Mouse (Mus musculus): ENCODE data around the gene Gm9774. TPM values are rescaled to one million over a fixed set of nuclear protein-coding genes. Genes with fewer than 3 reads are reported as not detected.

Gm9774 gene
- polyA plus RNA-seq, 1 experiment from 2014 or later: 10.6 TPM

DNA sequence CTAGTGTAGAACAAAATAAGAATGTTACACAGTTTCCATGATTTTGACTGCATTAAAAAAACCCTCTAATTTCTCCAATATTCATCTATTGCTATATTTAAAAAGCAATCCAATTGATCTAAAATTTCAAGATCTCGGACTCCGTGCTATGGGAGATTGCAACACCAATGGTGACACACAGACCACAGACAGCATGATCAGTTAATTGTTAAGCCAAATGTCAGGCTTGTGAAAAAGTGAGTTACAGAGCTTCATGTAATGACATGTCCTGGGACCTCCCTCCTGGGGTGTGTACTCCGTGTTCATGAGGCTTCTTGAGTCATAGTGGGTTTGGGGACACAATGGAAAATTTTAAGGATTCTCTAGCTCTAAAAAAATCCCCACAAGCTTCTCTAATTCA is 11.0 kb upstream of the Gm9774 start:
- H3K27me3 ChIP-seq (ENCODE audit: control insufficient read depth, insufficient read depth, low read length): no peaks in the 10 kb centered on the region
- no peak for ATAC-seq (ENCODE audit: low FRiP score, low TSS enrichment)
- H3K4me1 ChIP-seq (replicated peaks; ENCODE audit: control insufficient read depth, insufficient read depth): no peaks in the 10 kb centered on the region
- TF ChIP-seq EP300 (optimal IDR thresholded peaks at IDR 0.05) (no peak), CTCF (IDR thresholded peaks at IDR 0.05; ENCODE audit: low read depth) (no peak)
- WGBS: 75% methylated on average over 3 of the region's 3 CpGs
- no peak overlapping the region for H3K9ac ChIP-seq (ENCODE audit: low read length)
- no peak overlapping the region for H3K27ac ChIP-seq (replicated peaks)
- no peak for DNase-seq (ENCODE audit: low spot score)
- no peaks in the 10 kb centered on the region for H3K9me3 ChIP-seq (ENCODE audit: control insufficient read depth, low read length)
- no peak overlapping the region for H3K4me3 ChIP-seq (ENCODE audit: low read depth, low read length)
- H3K36me3 ChIP-seq (ENCODE audit: control insufficient read depth, insufficient read depth, low read length): no peaks in the 10 kb centered on the region
- H3K4me2 ChIP-seq (replicated peaks; ENCODE audit: low read depth): no peak overlapping the region

DNA sequence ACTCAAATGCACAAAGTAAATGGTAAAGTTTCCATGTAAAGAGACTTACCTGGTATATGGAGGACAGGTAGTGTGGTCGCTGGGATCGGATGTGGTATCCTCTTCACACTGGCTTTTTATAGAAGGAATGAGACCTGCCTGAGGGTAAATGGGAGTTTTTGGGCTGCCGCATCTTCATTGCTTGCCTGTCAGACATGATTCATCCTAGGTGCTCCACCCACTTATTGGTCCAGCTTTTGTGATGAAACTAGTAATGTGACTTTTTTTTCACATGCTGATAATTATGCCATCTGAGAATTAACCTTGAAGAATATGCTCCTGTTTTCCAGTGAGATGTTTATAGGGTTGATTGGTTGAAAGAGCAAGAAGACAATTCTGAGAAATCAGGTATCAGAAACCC is 9.5 kb upstream of the Gm9774 start, which contains the start of gene Sprr1b:
Sprr1b (minus strand) TSS at position 101 of the 400 bp plus-strand sequence.
- no peak within 1 kb of the TSS for H3K9ac ChIP-seq (ENCODE audit: low read length)
- TF ChIP-seq CTCF (IDR thresholded peaks at IDR 0.05; ENCODE audit: low read depth): no peak
- no peak for TF ChIP-seq EP300 (optimal IDR thresholded peaks at IDR 0.05)
- H3K4me2 ChIP-seq (replicated peaks; ENCODE audit: low read depth): no peak within 1 kb of the TSS
- 83% methylated on average over 3 of the region's 3 CpGs for WGBS
- H3K4me1 ChIP-seq (replicated peaks; ENCODE audit: control insufficient read depth, insufficient read depth): no peaks in the 10 kb centered on the region
- H3K9me3 ChIP-seq (ENCODE audit: control insufficient read depth, low read length): no peaks in the 10 kb centered on the region
- H3K27me3 ChIP-seq (ENCODE audit: control insufficient read depth, insufficient read depth, low read length): no peaks in the 10 kb centered on the region
- no peak within 1 kb of the TSS for H3K4me3 ChIP-seq (ENCODE audit: low read depth, low read length)
- no peaks in the 10 kb centered on the region for H3K36me3 ChIP-seq (ENCODE audit: control insufficient read depth, insufficient read depth, low read length)
- no peak for DNase-seq (ENCODE audit: low spot score)
- H3K27ac ChIP-seq (replicated peaks): no peak within 1 kb of the TSS
- ATAC-seq (ENCODE audit: low FRiP score, low TSS enrichment): no peak

GRCm38 (mm10) chr3:92432282-92432681 is 3.1 kb upstream of the Gm9774 start, which contains the start of gene Sprr2k:
Sprr2k (plus strand) TSS chr3:92432582.
- H3K9ac ChIP-seq (ENCODE audit: low read length): no peak within 1 kb of the TSS

GRCm38 (mm10) chr3:92417782-92418181 is 11.4 kb downstream of the Gm9774 start, which contains the start of gene Sprr2j-ps:
Sprr2j-ps (plus strand) TSS chr3:92418082.
- Histone ChIP-seq H3K27ac (replicated peaks) (no peak within 1 kb of the TSS), H3K4me1 (replicated peaks; ENCODE audit: control insufficient read depth, insufficient read depth) (no peaks in the 10 kb centered on the region), H3K9ac (ENCODE audit: low read length) (no peak within 1 kb of the TSS), H3K4me2 (replicated peaks; ENCODE audit: low read depth) (no peak within 1 kb of the TSS), H3K4me3 (ENCODE audit: low read depth, low read length) (no peak within 1 kb of the TSS), H3K9me3 (ENCODE audit: control insufficient read depth, low read length) (no peaks in the 10 kb centered on the region), H3K36me3 (ENCODE audit: control insufficient read depth, insufficient read depth, low read length) (no peaks in the 10 kb centered on the region), H3K27me3 (ENCODE audit: control insufficient read depth, insufficient read depth, low read length) (no peaks in the 10 kb centered on the region)
- no peak for ATAC-seq (ENCODE audit: low FRiP score, low TSS enrichment)
- TF ChIP-seq CTCF (IDR thresholded peaks at IDR 0.05; ENCODE audit: low read depth): no peak
- TF ChIP-seq EP300 (optimal IDR thresholded peaks at IDR 0.05): no peak
- 86% methylated on average over 2 of the region's 2 CpGs for WGBS
- DNase-seq (ENCODE audit: low spot score): no peak

More at GRCm38 (mm10) chr3:92432282-92432681, 3.1 kb upstream of the Gm9774 start, which contains the start of gene Sprr2k:
- no peak within 1 kb of the TSS for H3K4me2 ChIP-seq (replicated peaks; ENCODE audit: low read depth)
- no peaks in the 10 kb centered on the region for H3K9me3 ChIP-seq (ENCODE audit: control insufficient read depth, low read length)
- H3K4me3 ChIP-seq (ENCODE audit: low read depth, low read length): no peak within 1 kb of the TSS
- H3K36me3 ChIP-seq (ENCODE audit: control insufficient read depth, insufficient read depth, low read length): no peaks in the 10 kb centered on the region
- DNase-seq (ENCODE audit: low spot score) (no peak), ATAC-seq (ENCODE audit: low FRiP score, low TSS enrichment) (no peak)
- TF ChIP-seq CTCF (IDR thresholded peaks at IDR 0.05; ENCODE audit: low read depth) (no peak), EP300 (optimal IDR thresholded peaks at IDR 0.05) (no peak)
- H3K4me1 ChIP-seq (replicated peaks; ENCODE audit: control insufficient read depth, insufficient read depth): no peaks in the 10 kb centered on the region
- WGBS: 83% methylated on average over 2 of the region's 2 CpGs
- no peaks in the 10 kb centered on the region for H3K27me3 ChIP-seq (ENCODE audit: control insufficient read depth, insufficient read depth, low read length)
- H3K27ac ChIP-seq (replicated peaks): no peak within 1 kb of the TSS

DNA sequence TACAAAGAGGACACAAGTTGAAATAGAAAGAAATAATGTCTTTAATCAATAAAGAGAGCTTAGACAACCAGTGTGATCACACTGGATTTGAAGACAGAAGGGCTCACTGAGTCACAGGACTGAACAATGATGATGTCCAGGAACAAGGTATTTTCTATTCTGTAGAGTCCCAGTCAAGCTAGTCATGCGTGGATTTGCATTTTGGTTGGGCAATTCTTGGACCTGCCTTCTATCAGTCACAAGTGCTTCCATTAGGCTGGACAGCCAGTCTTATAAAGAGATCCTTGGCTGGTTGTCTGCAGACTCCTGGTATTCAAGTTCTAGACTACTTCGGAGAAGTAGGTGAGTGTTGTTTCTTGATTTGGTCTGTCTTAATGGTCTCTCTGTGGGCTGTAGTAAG is 21.5 kb downstream of the Gm9774 start, which contains the start of gene Sprr2i:
Sprr2i (plus strand) TSS at position 301 of the 400 bp plus-strand sequence.
- Histone ChIP-seq H3K9ac (ENCODE audit: low read length) (no peak within 1 kb of the TSS), H3K4me3 (ENCODE audit: low read depth, low read length) (no peak within 1 kb of the TSS), H3K4me2 (replicated peaks; ENCODE audit: low read depth) (no peak within 1 kb of the TSS), H3K4me1 (replicated peaks; ENCODE audit: control insufficient read depth, insufficient read depth) (no peaks in the 10 kb centered on the region), H3K9me3 (ENCODE audit: control insufficient read depth, low read length) (no peaks in the 10 kb centered on the region), H3K27me3 (ENCODE audit: control insufficient read depth, insufficient read depth, low read length) (no peaks in the 10 kb centered on the region), H3K27ac (replicated peaks) (no peak within 1 kb of the TSS), H3K36me3 (ENCODE audit: control insufficient read depth, insufficient read depth, low read length) (no peaks in the 10 kb centered on the region)
- 93% methylated on average over 2 of the region's 2 CpGs for WGBS
- ATAC-seq (ENCODE audit: low FRiP score, low TSS enrichment) (no peak), DNase-seq (ENCODE audit: low spot score) (no peak)
- no peak for TF ChIP-seq CTCF (IDR thresholded peaks at IDR 0.05; ENCODE audit: low read depth)

DNA sequence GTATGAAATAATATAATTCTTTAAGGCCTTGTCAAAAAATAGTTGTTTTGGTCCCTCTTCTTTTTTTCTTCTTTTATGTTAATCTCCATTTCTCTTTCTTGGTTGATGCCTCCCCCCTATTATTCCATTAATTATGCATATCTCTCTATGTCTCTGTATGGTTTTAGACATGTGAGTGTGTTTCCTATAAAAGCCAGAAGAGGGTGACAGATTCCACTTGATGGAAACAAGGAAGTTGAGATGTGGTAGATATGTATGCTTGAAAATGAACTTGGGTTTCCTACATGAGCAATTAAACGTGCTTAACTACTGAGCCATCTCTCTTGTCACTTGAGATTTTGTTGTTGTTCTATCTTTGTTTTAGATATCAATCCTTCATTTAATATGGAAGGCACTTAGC is 34.9 kb downstream of the Gm9774 start:
- no peak overlapping the region for H3K4me2 ChIP-seq (replicated peaks; ENCODE audit: low read depth)
- H3K27me3 ChIP-seq (ENCODE audit: control insufficient read depth, insufficient read depth, low read length): no peaks in the 10 kb centered on the region
- H3K9ac ChIP-seq (ENCODE audit: low read length): no peak overlapping the region
- no peak overlapping the region for H3K27ac ChIP-seq (replicated peaks)
- TF ChIP-seq EP300 (optimal IDR thresholded peaks at IDR 0.05) (no peak), CTCF (IDR thresholded peaks at IDR 0.05; ENCODE audit: low read depth) (peak; percentile 73)
- 48% methylated on average over 1 of the region's 1 CpGs for WGBS
- H3K4me1 ChIP-seq (replicated peaks; ENCODE audit: control insufficient read depth, insufficient read depth): no peaks in the 10 kb centered on the region
- H3K9me3 ChIP-seq (ENCODE audit: control insufficient read depth, low read length): no peaks in the 10 kb centered on the region
- H3K4me3 ChIP-seq (ENCODE audit: low read depth, low read length): no peak overlapping the region
- ATAC-seq (ENCODE audit: low FRiP score, low TSS enrichment): no peak
- no peaks in the 10 kb centered on the region for H3K36me3 ChIP-seq (ENCODE audit: control insufficient read depth, insufficient read depth, low read length)
- DNase-seq (ENCODE audit: low spot score): no peak

Measured in stomach, postnatal 0 days (tissue).